Mouse (Mus musculus) thymus, adult 2 months (tissue): ENCODE measurements around the gene Pth.

Experiments used
- CTCF ChIP-seq: fragments of 200-500 bp; IDR thresholded peaks from 2 replicates; pipeline ENCODE4 v1.5.1; 2012; ENCODE audit warnings: mild to moderate bottlenecking, control low read depth, low read length, moderate library complexity, borderline replicate concordance; ENCODE audit not compliant: control insufficient read depth, poor library complexity, insufficient read depth; ENCODE audit errors: extremely low read depth
- POLR2A ChIP-seq: fragments of 200-500 bp; IDR thresholded peaks from 2 replicates; pipeline ENCODE4 v1.6.1; 2012; ENCODE audit warnings: mild to moderate bottlenecking, low read length, control low read depth, moderate library complexity; ENCODE audit not compliant: control insufficient read depth, poor library complexity, insufficient read depth; ENCODE audit errors: extremely low read depth

DNA sequence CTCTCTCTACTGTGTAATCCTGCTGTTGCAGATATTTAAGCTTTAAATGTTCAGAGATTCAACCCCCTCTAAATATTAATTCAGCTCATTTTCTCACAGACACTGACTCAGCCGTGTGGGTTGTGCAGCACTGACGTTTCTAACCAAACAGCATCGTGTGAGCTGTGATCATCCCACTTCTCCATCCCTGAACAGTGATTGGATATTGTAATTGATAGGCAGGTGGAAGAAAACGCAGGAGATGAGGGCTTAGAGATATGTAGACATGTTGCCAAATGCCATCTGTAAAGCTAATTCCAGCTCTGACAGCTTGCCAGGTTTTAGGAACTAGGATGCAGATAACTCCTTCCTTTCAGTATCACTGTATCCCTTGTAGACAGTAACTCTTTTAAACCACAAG is 41.1 kb downstream of the Pth start:
- TF ChIP-seq CTCF (no peak), POLR2A (no peak)
